Mouse (Mus musculus): ENCODE results near the gene Rxfp2.

- TF ChIP-seq POLR2A (IDR thresholded peaks at IDR 0.05; ENCODE audit: extremely low read depth, insufficient read depth, low read length) (no peak), CTCF (IDR thresholded peaks at IDR 0.05; ENCODE audit: low read depth, low read length) (no peak)
Observed at GRCm38 (mm10) chr5:150005355-150005754, 13.1 kb upstream of the Rxfp2 start.
